Mouse (Mus musculus) spleen, adult 12 weeks (tissue): ENCODE data around the gene Mrpl54.
"Not testable (repeated sequence)": the region's sequence is repeated elsewhere in the genome, so short reads cannot be mapped to it uniquely, and the experiment has no call there.

Source experiments
- DNase-seq: peaks from one replicate; pipeline ENCODE4 v3.0.0; 2022; ENCODE audit warnings: low spot score

The Mrpl54 gene

GRCm38 (mm10) chr10:81229735-81230437 is 36.8 kb downstream of the Mrpl54 start:
- no peak for DNase-seq

GRCm38 (mm10) chr10:81223731-81224130 is 43.0 kb downstream of the Mrpl54 start:
- DNase-seq, result not testable (repeated sequence)

- DNase-seq, result no peak
Observed at GRCm38 (mm10) chr10:81221402-81222015, 45.2 kb downstream of the Mrpl54 start.

GRCm38 (mm10) chr10:81217964-81218363 is 48.8 kb downstream of the Mrpl54 start:
- DNase-seq, result peak; percentile 56

- not testable (repeated sequence) for DNase-seq
Observed at GRCm38 (mm10) chr10:81217267-81217666, 49.5 kb downstream of the Mrpl54 start.

- no peak for DNase-seq
Observed at GRCm38 (mm10) chr10:81216810-81217209, 49.9 kb downstream of the Mrpl54 start.

GRCm38 (mm10) chr10:81216260-81216659 is 50.5 kb downstream of the Mrpl54 start:
- no peak for DNase-seq
